Mouse (Mus musculus) heart, embryonic 12.5 days (tissue): ENCODE data around the gene Slc37a4. TPM values are rescaled to one million over a fixed set of nuclear protein-coding genes. Genes with fewer than 3 reads are reported as not detected.
"Not testable (repeated sequence)": the region's sequence is repeated elsewhere in the genome, so short reads cannot be mapped to it uniquely, and the experiment has no call there.

Experiments used
- ATAC-seq: fragments of 200-750 bp; cut with Nextera tagmentation; 2 replicates; pipeline ENCODE4 v1.8.0; 2017; ENCODE audit warnings: moderate TSS enrichment, moderate library complexity; ENCODE audit not compliant: insufficient number of reproducible peaks, low FRiP score
- H3K27ac ChIP-seq: fragments of 300-500 bp; sonication (generic); 2 replicates; pipeline ENCODE4 v1.5.1; 2016; ENCODE audit warnings: mild to moderate bottlenecking, moderate library complexity; ENCODE audit not compliant: poor library complexity, severe bottlenecking
- H3K27me3 ChIP-seq: fragments of 300-500 bp; sonication (generic); replicated peaks from 2 replicates; pipeline ENCODE4 v1.6.1; 2016; ENCODE audit warnings: mild to moderate bottlenecking, moderate library complexity
- H3K36me3 ChIP-seq: fragments of 300-500 bp; sonication (generic); 2 replicates; pipeline ENCODE4 v1.6.1; 2016; ENCODE audit warnings: mild to moderate bottlenecking, moderate library complexity
- H3K4me1 ChIP-seq: fragments of 300-500 bp; sonication (generic); replicated peaks from 2 replicates; pipeline ENCODE4 v1.6.1; 2016; ENCODE audit warnings: mild to moderate bottlenecking
- H3K4me2 ChIP-seq: fragments of 300-500 bp; sonication (generic); 2 replicates; pipeline ENCODE4 v1.6.1; 2016; ENCODE audit warnings: mild to moderate bottlenecking, moderate library complexity
- H3K4me3 ChIP-seq: fragments of 300-500 bp; sonication (generic); 2 replicates; pipeline ENCODE4 v1.5.1; 2016; ENCODE audit warnings: mild to moderate bottlenecking
- H3K9ac ChIP-seq: fragments of 300-500 bp; sonication (generic); 2 replicates; pipeline ENCODE4 v1.6.1; 2016; ENCODE audit warnings: mild to moderate bottlenecking, moderate library complexity
- H3K9me3 ChIP-seq: fragments of 300-500 bp; sonication (generic); replicated peaks from 2 replicates; pipeline ENCODE4 v1.6.1; 2016; ENCODE audit warnings: mild to moderate bottlenecking, moderate library complexity
- WGBS: fragments of 180-500 bp; shearing (Covaris S2); methylation state at CpG from one replicate; pipeline ENCODE4 v1.1.7; 2016; 5-methylcytosine and 5-hydroxymethylcytosine counted together
- microRNA-seq: library from miRNA; unstranded; fragments of <30 nt; microRNA quantifications from one replicate; pipeline ENCODE4, GENCODE M21; 2017
- polyA plus RNA-seq: library from polyadenylated mRNA; unstranded; fragments of >200 nt; fragmentation: Nextera tagmentation; extraction: Ambion mirVana; gene quantifications from 2 replicates; pipeline ENCODE4 v1.2.1, GENCODE M21; 2016

Slc37a4 gene
- polyA plus RNA-seq, 1 experiment from 2014 or later = 28.1 TPM

DNA sequence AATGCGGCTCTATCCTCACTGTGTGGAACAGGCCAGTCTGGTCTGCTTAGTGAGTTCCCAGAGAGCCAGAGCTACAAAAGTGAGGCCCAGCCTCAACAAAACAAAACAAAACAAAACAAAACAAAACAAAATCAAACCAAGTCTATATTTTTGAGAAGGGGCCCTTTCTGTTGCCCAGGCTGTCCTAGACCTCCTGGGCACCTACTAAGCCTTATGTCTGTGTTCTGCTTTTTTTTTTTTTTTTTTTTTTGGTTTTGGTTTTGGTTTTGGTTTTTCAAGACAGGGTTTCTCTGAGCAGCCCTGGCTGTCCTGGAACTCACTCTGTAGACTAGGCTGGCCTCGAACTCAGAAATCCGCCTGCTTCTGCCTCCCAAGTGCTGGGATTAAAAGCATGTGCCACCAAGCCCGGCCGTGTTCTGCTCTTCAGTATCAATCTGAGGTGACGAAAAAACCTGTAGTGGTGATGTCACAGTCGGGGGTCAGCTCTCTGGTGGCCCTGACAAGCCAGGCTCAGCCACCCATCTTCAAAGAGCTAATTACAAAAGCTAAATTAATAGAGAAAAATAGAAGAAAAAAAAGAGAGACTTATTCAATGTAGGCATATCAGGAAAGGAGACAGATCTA, 47.9 kb downstream of the Slc37a4 start:
- H3K27me3 ChIP-seq, H3K9me3 ChIP-seq, H3K27ac ChIP-seq, H3K9ac ChIP-seq, H3K36me3 ChIP-seq, ATAC-seq, H3K4me3 ChIP-seq, H3K4me2 ChIP-seq, H3K4me1 ChIP-seq: not testable (repeated sequence)
- 78% methylated on average over 7 of the region's 7 CpGs for WGBS

DNA sequence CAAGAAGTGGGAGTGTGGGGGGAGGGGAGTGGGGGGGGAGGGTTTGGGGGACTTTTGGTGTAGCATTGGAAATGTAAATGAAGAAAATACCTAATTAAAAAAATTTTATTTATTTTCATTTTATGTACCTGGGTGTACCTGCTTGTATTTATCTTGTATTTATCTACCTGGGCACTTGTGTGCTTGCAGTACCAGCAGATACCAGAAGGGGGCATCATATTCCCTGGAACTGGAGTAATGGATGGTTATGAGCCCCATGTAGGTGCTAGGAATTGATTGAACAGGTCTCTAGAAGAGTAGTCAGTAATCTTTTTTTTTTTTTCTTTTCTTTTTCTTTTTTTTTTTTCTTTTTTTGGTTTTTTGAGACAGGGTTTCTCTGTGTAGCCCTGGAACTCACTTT, 53.7 kb downstream of the Slc37a4 start:
- H3K4me3 ChIP-seq = no peak overlapping the region
- H3K4me1 ChIP-seq = peaks cover 5% of the 10 kb centered on the region; the same call in 1 of the 2 replicates
- no peaks in the 10 kb centered on the region for H3K9me3 ChIP-seq
- H3K4me2 ChIP-seq = no peak overlapping the region
- H3K36me3 ChIP-seq = no peaks in the 10 kb centered on the region
- H3K27me3 ChIP-seq = peaks cover 29% of the 10 kb centered on the region
- no peak overlapping the region for H3K9ac ChIP-seq
- no peak for ATAC-seq
- no peak overlapping the region for H3K27ac ChIP-seq

Small RNA genes lying within 50 kb of the gene (microRNA-seq; reads per million reads assigned to microRNA genes)
- not detected for gene Mir7085

Other genes with a start within 250 kb of the Slc37a4 start
- gene Cbl, start 162.8 kb upstream of the Slc37a4 start, polyA plus RNA-seq = 18.3 and 20.0 TPM in 2 replicates
- gene Ccdc153, start 156.2 kb upstream of the Slc37a4 start, polyA plus RNA-seq = not detected in 2 replicates
- gene Pdzd3, start 145.4 kb upstream of the Slc37a4 start, polyA plus RNA-seq = not detected in 2 replicates
- 6.9 and 7.7 TPM in 2 replicates for gene Nlrx1, start 128.3 kb upstream of the Slc37a4 start, polyA plus RNA-seq
- 4.3 and 4.6 TPM in 2 replicates for gene Abcg4, start 108.2 kb upstream of the Slc37a4 start, polyA plus RNA-seq
- gene Hinfp, start 91.2 kb upstream of the Slc37a4 start, polyA plus RNA-seq = 16.5 and 18.3 TPM in 2 replicates
- gene C2cd2l, start 76.6 kb upstream of the Slc37a4 start, polyA plus RNA-seq = 8.6 and 10.3 TPM in 2 replicates
- 29.7 and 31.4 TPM in 2 replicates for gene Dpagt1, start 70.8 kb upstream of the Slc37a4 start, polyA plus RNA-seq
- gene H2afx, start 62.2 kb upstream of the Slc37a4 start, polyA plus RNA-seq = 221 and 231 TPM in 2 replicates
- 158 and 176 TPM in 2 replicates for gene Hmbs, start 52.6 kb upstream of the Slc37a4 start, polyA plus RNA-seq
- 19.7 and 21.8 TPM in 2 replicates for gene Vps11, start 35.2 kb upstream of the Slc37a4 start, polyA plus RNA-seq
- gene Hyou1, start 17.4 kb upstream of the Slc37a4 start, polyA plus RNA-seq = 21.5 and 23.6 TPM in 2 replicates
- gene Rps25, start 10.3 kb downstream of the Slc37a4 start, polyA plus RNA-seq = 1,234 and 1,239 TPM in 2 replicates
- 82.6 and 85.2 TPM in 2 replicates for gene Trappc4, start 10.7 kb downstream of the Slc37a4 start, polyA plus RNA-seq
- 19.1 and 21.6 TPM in 2 replicates for gene Ccdc84, start 21.7 kb downstream of the Slc37a4 start, polyA plus RNA-seq
- gene Foxr1, start 44.3 kb downstream of the Slc37a4 start, polyA plus RNA-seq = not detected in 2 replicates
- gene Upk2, start 58.1 kb downstream of the Slc37a4 start, polyA plus RNA-seq = 0.42 TPM in 1 of 2 replicates, not detected in the other
- 11.3 and 12.3 TPM in 2 replicates for gene Bcl9l, start 86.0 kb downstream of the Slc37a4 start, polyA plus RNA-seq
- gene Cxcr5, start 165.0 kb downstream of the Slc37a4 start, polyA plus RNA-seq = not detected in 2 replicates
- 12.4 and 13.5 TPM in 2 replicates for gene Ddx6, start 208.0 kb downstream of the Slc37a4 start, polyA plus RNA-seq